Mouse (Mus musculus): ENCODE measurements at regions not wholly inside any gene's neighbourhood (a gene's known extent, or its start where the extent isn't known, plus 50 kb on each side); places are given as distances from the start of the nearest gene placed in this dataset.

DNA sequence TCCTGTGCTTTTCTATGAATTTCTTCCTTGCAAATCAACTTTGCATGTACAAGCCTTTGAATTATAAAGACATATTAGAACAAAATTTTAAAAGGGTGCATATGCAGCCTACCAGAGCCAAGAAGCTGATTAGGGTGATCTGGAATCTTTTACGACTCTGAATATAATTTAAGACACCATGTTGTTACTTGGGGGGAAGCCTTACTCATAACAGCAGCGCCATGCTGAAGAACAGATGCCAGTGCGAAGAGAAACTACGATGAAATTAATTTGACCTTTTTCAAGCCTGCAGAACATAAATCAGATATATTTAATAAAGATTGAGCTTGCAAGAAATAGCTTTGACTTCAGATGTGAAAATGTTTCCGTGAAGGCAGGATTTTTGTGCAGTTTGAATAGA lies 512.7 kb upstream of the Celf2 start:
- ATAC-seq (ENCODE audit: low FRiP score), result no peak

DNA sequence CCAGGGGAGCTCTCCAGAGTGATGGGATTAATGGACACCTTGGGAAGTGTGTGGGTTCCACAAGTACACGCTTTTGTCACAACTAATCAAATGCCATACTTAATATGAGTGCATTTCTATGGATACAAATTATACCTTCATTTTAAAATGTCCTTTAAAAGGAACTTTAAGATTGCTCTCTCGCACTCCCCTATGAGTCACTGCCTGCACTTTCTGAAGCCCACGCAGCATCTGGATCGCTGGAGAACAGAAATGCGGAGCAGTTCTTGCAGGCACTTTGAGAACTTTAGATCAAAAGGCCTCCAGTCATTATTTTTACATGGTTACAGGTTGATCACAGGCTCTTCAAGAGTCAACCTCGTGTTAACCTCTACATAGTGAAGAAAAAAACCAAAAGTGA lies 503.5 kb upstream of the Celf2 start:
- Histone ChIP-seq H3K4me3 (ENCODE audit: low read depth, low read length) (no peak overlapping the region), H3K9ac (ENCODE audit: low read depth, low read length) (no peak overlapping the region), H3K4me1 (replicated peaks; ENCODE audit: control insufficient read depth, insufficient read depth, low read length) (no peaks in the 10 kb centered on the region), H3K4me2 (replicated peaks; ENCODE audit: low read depth, low read length) (no peak overlapping the region), H3K9me3 (ENCODE audit: control insufficient read depth, low read length) (no peaks in the 10 kb centered on the region), H3K27me3 (ENCODE audit: control insufficient read depth, insufficient read depth, low read length) (no peaks in the 10 kb centered on the region), H3K36me3 (ENCODE audit: control insufficient read depth, insufficient read depth, low read length) (no peaks in the 10 kb centered on the region), H3K27ac (ENCODE audit: low read depth, low read length) (no peak overlapping the region)
- WGBS, result 89% methylated on average over 6 of the region's 6 CpGs
- DNase-seq (ENCODE audit: low spot score) (no peak), ATAC-seq (ENCODE audit: low FRiP score) (no peak)

More for the DNA sequence above, 512.7 kb upstream of the Celf2 start:
- no peaks in the 10 kb centered on the region for H3K36me3 ChIP-seq (ENCODE audit: control insufficient read depth, insufficient read depth, low read length)
- no peak overlapping the region for H3K4me3 ChIP-seq (ENCODE audit: low read depth, low read length)
- no peaks in the 10 kb centered on the region for H3K4me1 ChIP-seq (replicated peaks; ENCODE audit: control insufficient read depth, insufficient read depth, low read length)
- no peak overlapping the region for H3K27ac ChIP-seq (ENCODE audit: low read depth, low read length)
- WGBS, result 89% methylated on average over 5 of the region's 5 CpGs
- no peaks in the 10 kb centered on the region for H3K27me3 ChIP-seq (ENCODE audit: control insufficient read depth, insufficient read depth, low read length)
- no peak for DNase-seq (ENCODE audit: low spot score)
- H3K4me2 ChIP-seq (replicated peaks; ENCODE audit: low read depth, low read length), result no peak overlapping the region
- H3K9ac ChIP-seq (ENCODE audit: low read depth, low read length), result no peak overlapping the region
- H3K9me3 ChIP-seq (ENCODE audit: control insufficient read depth, low read length), result no peaks in the 10 kb centered on the region

DNA sequence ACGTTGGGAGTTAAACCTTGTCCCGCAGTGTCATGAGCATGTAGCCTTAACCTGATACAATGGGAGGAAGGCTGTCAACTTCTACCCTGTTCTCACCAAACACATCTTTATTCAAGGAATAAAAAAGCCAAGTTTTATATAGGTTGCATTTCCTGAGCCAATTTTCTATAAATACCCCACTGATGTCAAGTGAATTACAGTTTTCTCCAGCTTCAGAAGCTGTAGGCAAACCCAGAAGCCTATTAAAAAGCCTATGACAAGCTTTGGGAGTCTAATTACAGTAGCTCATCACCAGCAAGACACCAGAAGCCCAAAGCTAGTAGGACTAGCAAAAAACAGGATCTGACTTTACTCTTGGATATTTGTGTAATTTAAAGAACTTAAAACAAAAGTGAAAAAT lies 490.1 kb upstream of the Celf2 start:
- no peaks in the 10 kb centered on the region for H3K9me3 ChIP-seq (ENCODE audit: control insufficient read depth, low read length)
- no peak overlapping the region for H3K27ac ChIP-seq (ENCODE audit: low read depth, low read length)
- H3K27me3 ChIP-seq (ENCODE audit: control insufficient read depth, insufficient read depth, low read length), result no peaks in the 10 kb centered on the region
- no peak overlapping the region for H3K4me2 ChIP-seq (replicated peaks; ENCODE audit: low read depth, low read length)
- H3K4me1 ChIP-seq (replicated peaks; ENCODE audit: control insufficient read depth, insufficient read depth, low read length), result no peaks in the 10 kb centered on the region
- DNase-seq (ENCODE audit: low spot score), result no peak
- 82% methylated on average over 2 of the region's 2 CpGs for WGBS
- ATAC-seq (ENCODE audit: low FRiP score), result no peak
- H3K9ac ChIP-seq (ENCODE audit: low read depth, low read length), result no peak overlapping the region
- H3K4me3 ChIP-seq (ENCODE audit: low read depth, low read length), result no peak overlapping the region
- no peaks in the 10 kb centered on the region for H3K36me3 ChIP-seq (ENCODE audit: control insufficient read depth, insufficient read depth, low read length)

DNA sequence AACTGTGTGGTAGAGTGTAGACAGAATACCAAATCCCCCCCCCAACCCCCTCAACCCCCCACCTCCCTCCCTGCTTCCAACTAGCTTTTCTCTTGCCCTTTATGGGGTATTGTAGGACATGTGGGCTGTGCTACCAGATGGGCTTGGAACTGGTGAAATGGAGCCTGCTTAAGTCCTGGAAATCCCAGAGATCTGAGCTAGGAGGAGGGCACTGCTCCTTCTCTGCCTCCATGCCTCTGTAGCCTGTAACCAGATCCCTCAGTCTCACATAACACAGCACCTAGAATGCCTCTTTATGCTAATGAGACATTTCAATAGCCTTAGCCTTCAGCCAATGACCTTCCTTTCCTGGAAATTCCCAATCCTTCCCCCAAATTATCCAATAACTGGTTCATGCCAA lies 465.1 kb upstream of the Celf2 start:
- no peak overlapping the region for H3K27ac ChIP-seq (ENCODE audit: low read depth, low read length)
- no peak for ATAC-seq (ENCODE audit: low FRiP score)

DNA sequence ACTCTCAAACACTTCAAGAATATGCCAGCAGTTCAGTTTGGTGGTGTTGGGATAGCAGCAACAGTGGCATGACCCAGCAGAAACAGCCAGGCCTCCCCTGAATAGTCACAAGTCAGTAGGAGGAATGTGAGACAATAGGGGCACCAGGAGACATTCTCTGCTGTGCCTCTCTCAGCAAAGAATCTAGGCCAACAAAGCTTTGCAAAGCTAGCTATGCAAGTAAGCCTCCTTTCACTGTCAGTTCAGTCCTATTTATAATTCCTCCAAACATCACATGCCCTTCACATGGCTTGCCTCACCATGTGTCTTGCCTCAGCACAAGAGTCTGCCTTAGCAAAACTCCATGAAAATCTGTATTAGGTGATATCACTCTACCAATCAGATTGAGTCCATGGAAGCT lies 454.1 kb upstream of the Celf2 start:
- Histone ChIP-seq H3K9me3 (ENCODE audit: control insufficient read depth, low read length) (no peaks in the 10 kb centered on the region), H3K9ac (ENCODE audit: low read depth, low read length) (no peak overlapping the region), H3K4me1 (replicated peaks; ENCODE audit: control insufficient read depth, insufficient read depth, low read length) (no peaks in the 10 kb centered on the region), H3K27ac (ENCODE audit: low read depth, low read length) (no peak overlapping the region), H3K4me2 (replicated peaks; ENCODE audit: low read depth, low read length) (no peak overlapping the region), H3K4me3 (ENCODE audit: low read depth, low read length) (no peak overlapping the region), H3K36me3 (ENCODE audit: control insufficient read depth, insufficient read depth, low read length) (no peaks in the 10 kb centered on the region), H3K27me3 (ENCODE audit: control insufficient read depth, insufficient read depth, low read length) (no peaks in the 10 kb centered on the region)
- ATAC-seq (ENCODE audit: low FRiP score) (no peak), DNase-seq (ENCODE audit: low spot score) (no peak)

More for the DNA sequence above, 465.1 kb upstream of the Celf2 start:
- no peaks in the 10 kb centered on the region for H3K36me3 ChIP-seq (ENCODE audit: control insufficient read depth, insufficient read depth, low read length)
- H3K4me2 ChIP-seq (replicated peaks; ENCODE audit: low read depth, low read length), result no peak overlapping the region
- no peak for DNase-seq (ENCODE audit: low spot score)
- no peak overlapping the region for H3K9ac ChIP-seq (ENCODE audit: low read depth, low read length)
- H3K27me3 ChIP-seq (ENCODE audit: control insufficient read depth, insufficient read depth, low read length), result no peaks in the 10 kb centered on the region
- no peak overlapping the region for H3K4me3 ChIP-seq (ENCODE audit: low read depth, low read length)
- no peaks in the 10 kb centered on the region for H3K9me3 ChIP-seq (ENCODE audit: control insufficient read depth, low read length)
- no peaks in the 10 kb centered on the region for H3K4me1 ChIP-seq (replicated peaks; ENCODE audit: control insufficient read depth, insufficient read depth, low read length)

DNA sequence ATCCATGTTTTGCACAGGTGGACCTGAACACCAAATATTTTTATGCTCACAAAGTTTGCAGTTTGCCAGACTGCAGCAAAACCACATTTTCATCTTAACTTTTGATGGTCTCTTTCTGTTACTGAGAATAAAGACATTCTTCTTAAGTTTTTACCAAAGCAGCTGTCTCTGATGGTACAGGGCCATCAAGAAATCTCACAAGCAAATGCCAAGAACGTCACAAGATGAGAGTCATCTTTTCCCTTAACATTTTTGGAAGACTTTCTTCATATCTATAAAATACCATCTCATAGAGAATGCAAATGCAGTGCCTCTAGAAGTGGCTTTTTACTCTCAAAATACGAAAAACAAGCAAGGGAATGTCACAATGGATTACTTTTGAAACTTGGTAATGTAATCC lies 444.8 kb upstream of the Celf2 start:
- no peaks in the 10 kb centered on the region for H3K9me3 ChIP-seq (ENCODE audit: control insufficient read depth, low read length)
- DNase-seq (ENCODE audit: low spot score) (no peak), ATAC-seq (ENCODE audit: low FRiP score) (no peak)
- H3K4me1 ChIP-seq (replicated peaks; ENCODE audit: control insufficient read depth, insufficient read depth, low read length), result no peaks in the 10 kb centered on the region
- H3K27me3 ChIP-seq (ENCODE audit: control insufficient read depth, insufficient read depth, low read length), result no peaks in the 10 kb centered on the region
- WGBS, result 83% methylated on average over 2 of the region's 2 CpGs
- no peak overlapping the region for H3K9ac ChIP-seq (ENCODE audit: low read depth, low read length)
- no peak overlapping the region for H3K4me3 ChIP-seq (ENCODE audit: low read depth, low read length)
- no peak overlapping the region for H3K27ac ChIP-seq (ENCODE audit: low read depth, low read length)
- H3K36me3 ChIP-seq (ENCODE audit: control insufficient read depth, insufficient read depth, low read length), result no peaks in the 10 kb centered on the region
- no peak overlapping the region for H3K4me2 ChIP-seq (replicated peaks; ENCODE audit: low read depth, low read length)

DNA sequence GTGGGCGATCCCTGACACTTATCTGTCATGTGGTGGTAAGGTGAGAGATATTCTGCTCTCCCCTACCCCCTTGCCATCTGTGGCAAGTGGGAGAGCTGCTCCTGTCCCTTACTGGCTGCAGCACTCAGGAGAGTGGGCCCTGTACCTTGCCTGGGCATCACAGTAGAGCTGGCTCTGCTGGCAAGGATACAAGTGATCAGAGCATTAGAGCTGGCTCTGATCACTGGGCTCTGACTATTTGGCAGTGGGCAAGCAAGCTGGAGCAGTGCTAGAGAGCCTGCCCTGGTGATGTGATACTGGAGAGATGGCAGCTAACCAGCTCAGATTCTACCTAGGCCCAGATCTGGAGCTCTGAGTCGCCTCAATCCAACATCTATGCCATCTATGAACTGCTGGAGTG lies 443.5 kb upstream of the Celf2 start:
- Histone ChIP-seq H3K9me3 (ENCODE audit: control insufficient read depth, low read length) (no peaks in the 10 kb centered on the region), H3K4me2 (replicated peaks; ENCODE audit: low read depth, low read length) (no peak overlapping the region), H3K4me3 (ENCODE audit: low read depth, low read length) (no peak overlapping the region), H3K27me3 (ENCODE audit: control insufficient read depth, insufficient read depth, low read length) (no peaks in the 10 kb centered on the region), H3K27ac (ENCODE audit: low read depth, low read length) (no peak overlapping the region), H3K4me1 (replicated peaks; ENCODE audit: control insufficient read depth, insufficient read depth, low read length) (no peaks in the 10 kb centered on the region), H3K36me3 (ENCODE audit: control insufficient read depth, insufficient read depth, low read length) (no peaks in the 10 kb centered on the region), H3K9ac (ENCODE audit: low read depth, low read length) (no peak overlapping the region)
- 84% methylated on average over 2 of the region's 2 CpGs for whole genome bisulfite sequencing
- ATAC-seq (ENCODE audit: low FRiP score) (no peak), DNase-seq (ENCODE audit: low spot score) (no peak)

DNA sequence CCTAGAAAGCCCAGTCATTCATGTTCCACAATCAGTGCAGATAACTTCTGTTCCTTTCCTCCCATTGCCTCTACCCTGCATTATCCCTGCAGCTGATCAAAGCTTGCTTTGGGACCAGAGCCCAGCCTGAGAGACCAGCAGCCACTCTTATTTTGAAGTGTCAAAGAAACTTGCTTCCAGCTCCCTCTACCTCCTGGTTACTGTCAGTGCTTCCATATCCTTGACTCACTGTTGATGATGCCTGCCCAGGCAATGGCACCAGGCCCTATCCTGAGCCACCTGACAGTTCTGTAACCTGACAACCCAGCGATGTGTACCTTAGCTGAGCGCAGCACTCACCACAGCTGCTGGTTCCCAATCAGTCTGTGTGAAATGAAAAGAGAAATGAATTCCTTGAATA lies 435.6 kb upstream of the Celf2 start:
- WGBS, result 79% methylated on average over 2 of the region's 2 CpGs
- no peak for DNase-seq (ENCODE audit: low spot score)
- no peak for ATAC-seq (ENCODE audit: low FRiP score)

DNA sequence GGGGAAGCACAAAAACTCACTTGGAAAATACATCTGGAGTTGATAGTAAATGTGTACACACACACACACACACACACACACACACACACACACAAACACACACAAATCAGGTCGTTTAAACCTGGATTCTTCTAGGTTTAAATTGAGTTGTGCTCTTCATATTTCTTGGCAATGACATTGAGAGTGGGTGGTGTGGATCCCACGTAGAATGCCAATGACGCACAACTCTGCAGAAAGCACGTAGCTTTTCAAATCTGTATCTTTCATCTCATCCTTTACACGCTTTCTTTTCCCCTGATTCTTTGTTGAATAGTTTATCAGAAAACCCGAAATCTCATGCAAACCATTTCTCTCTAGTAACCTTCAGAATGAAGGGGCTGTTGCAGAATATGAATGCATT lies 424.3 kb upstream of the Celf2 start:
- ATAC-seq (ENCODE audit: low FRiP score) (no peak), DNase-seq (ENCODE audit: low spot score) (no peak)
- H3K27me3 ChIP-seq (ENCODE audit: control insufficient read depth, insufficient read depth, low read length), result no peaks in the 10 kb centered on the region
- WGBS, result 83% methylated on average over 6 of the region's 6 CpGs
- H3K4me3 ChIP-seq (ENCODE audit: low read depth, low read length), result no peak overlapping the region
- H3K9ac ChIP-seq (ENCODE audit: low read depth, low read length), result no peak overlapping the region
- H3K36me3 ChIP-seq (ENCODE audit: control insufficient read depth, insufficient read depth, low read length), result no peaks in the 10 kb centered on the region
- no peak overlapping the region for H3K4me2 ChIP-seq (replicated peaks; ENCODE audit: low read depth, low read length)
- H3K27ac ChIP-seq (ENCODE audit: low read depth, low read length), result no peak overlapping the region
- H3K9me3 ChIP-seq (ENCODE audit: control insufficient read depth, low read length), result no peaks in the 10 kb centered on the region
- no peaks in the 10 kb centered on the region for H3K4me1 ChIP-seq (replicated peaks; ENCODE audit: control insufficient read depth, insufficient read depth, low read length)

More for the DNA sequence above, 435.6 kb upstream of the Celf2 start:
- H3K9me3 ChIP-seq (ENCODE audit: control insufficient read depth, low read length), result no peaks in the 10 kb centered on the region
- H3K4me2 ChIP-seq (replicated peaks; ENCODE audit: low read depth, low read length), result no peak overlapping the region
- H3K9ac ChIP-seq (ENCODE audit: low read depth, low read length), result no peak overlapping the region
- H3K27ac ChIP-seq (ENCODE audit: low read depth, low read length), result no peak overlapping the region
- H3K4me1 ChIP-seq (replicated peaks; ENCODE audit: control insufficient read depth, insufficient read depth, low read length), result no peaks in the 10 kb centered on the region
- H3K27me3 ChIP-seq (ENCODE audit: control insufficient read depth, insufficient read depth, low read length), result no peaks in the 10 kb centered on the region
- H3K4me3 ChIP-seq (ENCODE audit: low read depth, low read length), result no peak overlapping the region
- no peaks in the 10 kb centered on the region for H3K36me3 ChIP-seq (ENCODE audit: control insufficient read depth, insufficient read depth, low read length)

Measured in hindbrain, embryonic 11.5 days (tissue).